Mouse (Mus musculus) limb, embryonic 11.5 days (tissue): ENCODE measurements around the gene Krt8. TPM values are rescaled to one million over a fixed set of nuclear protein-coding genes. Genes with fewer than 3 reads are reported as not detected.
A peak's percentile ranks its signal among the peaks of the same experiment; 100 is the strongest.
"Not testable (repeated sequence)": the region's sequence is repeated elsewhere in the genome, so short reads cannot be mapped to it uniquely, and the experiment has no call there.

Experiments
- ATAC-seq: fragments of 200-750 bp; cut with Nextera tagmentation; 2 replicates; pipeline ENCODE4 v1.8.0; 2017; ENCODE audit warnings: low read depth; ENCODE audit not compliant: insufficient number of reproducible peaks, low FRiP score, low TSS enrichment
- DNase-seq: peaks from one replicate; pipeline ENCODE4 v3.0.0-alpha.2; 2015; ENCODE audit warnings: low spot score
- H3K27ac ChIP-seq: fragments of 300-500 bp; sonication (generic); replicated peaks from 2 replicates; pipeline ENCODE4 v1.5.1; 2014; ENCODE audit warnings: low read depth, mild to moderate bottlenecking, low read length
- H3K27me3 ChIP-seq: fragments of 300-500 bp; sonication (generic); 2 replicates; pipeline ENCODE4 v1.6.1; 2014; ENCODE audit warnings: mild to moderate bottlenecking, low read length, mixed read lengths; ENCODE audit not compliant: control insufficient read depth, insufficient read depth
- H3K36me3 ChIP-seq: fragments of 300-500 bp; sonication (generic); 2 replicates; pipeline ENCODE4 v1.6.1; 2014; ENCODE audit warnings: mild to moderate bottlenecking, low read length, moderate library complexity, mixed read lengths; ENCODE audit not compliant: control insufficient read depth, insufficient read depth
- H3K4me1 ChIP-seq: fragments of 300-500 bp; sonication (generic); 2 replicates; pipeline ENCODE4 v1.6.1; 2014; ENCODE audit warnings: low read length, mixed read lengths; ENCODE audit not compliant: control insufficient read depth, insufficient read depth
- H3K4me2 ChIP-seq: fragments of 300-500 bp; sonication (generic); 2 replicates; pipeline ENCODE4 v1.6.1; 2014; ENCODE audit warnings: low read depth, mild to moderate bottlenecking, moderate library complexity; ENCODE audit not compliant: severe bottlenecking
- H3K4me3 ChIP-seq: fragments of 300-500 bp; sonication (generic); 2 replicates; pipeline ENCODE4 v1.5.1; 2014; ENCODE audit warnings: low read depth, low read length
- H3K9ac ChIP-seq: fragments of 300-500 bp; sonication (generic); 2 replicates; pipeline ENCODE4 v1.6.1; 2014; ENCODE audit warnings: mild to moderate bottlenecking, low read length
- H3K9me3 ChIP-seq: fragments of 300-500 bp; sonication (generic); 2 replicates; pipeline ENCODE4 v1.6.1; 2016; ENCODE audit warnings: low read length; ENCODE audit not compliant: control insufficient read depth
- WGBS: fragments of 180-500 bp; shearing (Covaris S2); extraction: QIAGEN DNeasy Blood & Tissue Kit; methylation state at CpG from one replicate; pipeline ENCODE4 v1.1.7; 2014; 5-methylcytosine and 5-hydroxymethylcytosine counted together
- polyA plus RNA-seq: library from polyadenylated mRNA; unstranded; fragments of >200 nt; fragmentation: Nextera tagmentation; extraction: Ambion mirVana; gene quantifications from 2 replicates; pipeline ENCODE4 v1.2.1, GENCODE M21; 2014

Krt8 gene
- polyA plus RNA-seq, 1 experiment from 2014 or later, result 21.3 TPM

DNA sequence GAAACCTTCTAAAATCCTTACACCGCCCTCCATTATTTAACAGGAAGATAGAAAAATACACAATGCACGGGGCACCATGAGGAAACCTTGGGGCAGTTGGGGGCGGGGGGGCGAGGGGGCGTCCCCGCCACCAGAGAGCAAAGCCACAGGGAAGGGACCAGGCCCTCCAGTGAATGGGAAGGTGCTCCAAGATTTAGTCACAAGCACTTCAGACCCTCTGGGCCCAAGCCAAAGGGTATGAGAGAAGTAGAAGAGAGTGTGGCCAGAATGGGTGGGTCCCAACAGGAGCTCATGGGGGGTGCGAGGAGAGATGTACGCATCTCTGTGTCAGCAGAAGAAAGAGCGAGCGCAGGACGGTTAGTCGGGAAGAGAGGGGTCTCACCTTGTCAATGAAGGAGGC, 766 bp downstream of the Krt8 start:
- Histone ChIP-seq H3K4me2 (peak overlapping the region; percentile 48), H3K4me3 (peak overlapping the region; percentile 27), H3K9ac (no peak overlapping the region), H3K4me1 (peaks cover 16% of the 10 kb centered on the region), H3K9me3 (no peaks in the 10 kb centered on the region), H3K27ac (no peak overlapping the region), H3K27me3 (peaks cover 17% of the 10 kb centered on the region), H3K36me3 (no peaks in the 10 kb centered on the region)
- no peak for ATAC-seq
- 12% methylated on average over 12 of the region's 12 CpGs for WGBS
- no peak for DNase-seq

DNA sequence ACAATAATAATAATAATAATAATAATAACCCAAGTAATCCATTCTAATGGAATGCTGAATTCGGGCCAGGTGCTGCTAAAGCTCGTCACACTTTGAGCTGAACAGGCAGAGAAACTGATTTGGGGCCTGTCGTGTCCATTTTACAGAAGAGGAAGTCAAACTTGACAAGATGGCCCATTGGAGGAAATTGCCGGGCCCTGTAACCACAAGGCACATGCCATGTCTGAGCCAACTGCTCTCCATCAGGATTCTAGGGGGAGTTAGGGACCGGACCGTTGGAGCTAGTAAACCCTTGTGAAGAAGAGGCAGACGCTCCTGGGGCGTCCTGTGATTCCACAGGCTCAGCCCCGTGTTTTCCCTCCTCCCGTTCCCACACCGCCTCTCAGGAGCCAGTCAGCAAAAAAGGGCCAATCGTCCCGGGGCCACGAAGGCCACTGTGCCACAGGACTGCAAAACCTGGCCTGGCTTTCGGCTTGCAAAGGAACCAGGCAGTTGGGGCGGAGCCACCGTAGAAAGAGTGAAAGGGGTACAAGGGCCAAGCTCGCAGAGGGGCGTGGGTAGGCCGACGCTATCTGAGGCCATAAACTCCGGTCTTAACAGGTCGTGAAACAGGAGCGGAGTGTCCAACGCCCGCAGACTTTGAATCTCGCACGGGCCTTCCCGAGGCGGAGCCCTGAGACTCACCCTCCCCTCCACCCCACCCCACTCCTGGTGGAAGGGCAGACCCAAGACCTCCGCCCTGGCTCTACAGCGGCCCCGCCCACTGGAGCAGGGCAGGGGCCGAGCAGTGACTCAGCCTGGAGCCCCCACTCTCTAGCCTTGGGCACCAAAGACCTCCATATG, 1.4 kb downstream of the Krt8 start:
- peak; percentile 82 for ATAC-seq
- Histone ChIP-seq H3K4me2 (peak overlapping the region; percentile 48), H3K27me3 (peaks cover 17% of the 10 kb centered on the region), H3K4me3 (peak overlapping the region; percentile 27), H3K9ac (peak overlapping the region; percentile 24), H3K4me1 (peaks cover 16% of the 10 kb centered on the region), H3K9me3 (no peaks in the 10 kb centered on the region), H3K27ac (no peak overlapping the region), H3K36me3 (no peaks in the 10 kb centered on the region)
- peak; percentile 84 for DNase-seq
- 2% methylated on average over 32 of the region's 34 CpGs for WGBS

DNA sequence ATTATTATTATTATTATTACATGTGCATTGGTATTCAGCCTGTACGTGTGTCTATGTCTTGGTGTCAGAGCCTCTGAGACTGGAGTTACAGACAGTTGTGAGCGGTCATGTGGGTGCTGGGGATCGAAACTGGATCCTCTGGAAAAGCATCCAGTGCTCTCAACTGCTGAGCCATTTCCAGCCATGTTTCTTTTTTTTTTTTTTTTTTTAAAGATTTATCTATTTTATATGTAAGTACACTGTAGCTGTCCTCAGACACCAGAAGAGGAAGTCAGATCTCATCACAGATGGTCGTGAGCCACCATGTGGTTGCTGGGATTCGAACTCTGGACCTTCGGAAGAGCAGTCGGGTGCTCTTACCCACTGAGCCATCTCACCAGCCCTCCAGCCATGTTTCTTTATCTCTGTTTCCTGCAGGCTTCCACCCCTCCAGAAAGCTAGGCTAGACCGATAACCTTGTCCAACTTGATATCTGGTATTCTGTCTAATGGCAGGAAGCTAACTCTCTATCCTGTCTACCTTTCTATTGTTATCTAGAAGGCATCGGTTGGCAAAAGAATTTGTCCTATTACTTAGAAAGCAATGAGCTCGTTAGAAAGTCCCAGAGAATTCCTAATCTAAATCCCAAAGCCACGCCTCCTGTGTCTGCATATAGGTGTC, 4.5 kb downstream of the Krt8 start:
- H3K36me3 ChIP-seq, result no peaks in the 10 kb centered on the region
- WGBS, result 92% methylated on average over 11 of the region's 11 CpGs
- no peak overlapping the region for H3K4me3 ChIP-seq
- ATAC-seq, result no peak
- H3K27me3 ChIP-seq, result peaks cover 10% of the 10 kb centered on the region; the same call in 1 of the 2 replicates
- H3K9ac ChIP-seq, result no peak overlapping the region
- no peak overlapping the region for H3K4me2 ChIP-seq
- no peak overlapping the region for H3K27ac ChIP-seq
- no peak for DNase-seq
- H3K4me1 ChIP-seq, result peaks cover 5% of the 10 kb centered on the region; the same call in 1 of the 2 replicates
- peaks cover 3% of the 10 kb centered on the region; the same call in 1 of the 2 replicates for H3K9me3 ChIP-seq

DNA sequence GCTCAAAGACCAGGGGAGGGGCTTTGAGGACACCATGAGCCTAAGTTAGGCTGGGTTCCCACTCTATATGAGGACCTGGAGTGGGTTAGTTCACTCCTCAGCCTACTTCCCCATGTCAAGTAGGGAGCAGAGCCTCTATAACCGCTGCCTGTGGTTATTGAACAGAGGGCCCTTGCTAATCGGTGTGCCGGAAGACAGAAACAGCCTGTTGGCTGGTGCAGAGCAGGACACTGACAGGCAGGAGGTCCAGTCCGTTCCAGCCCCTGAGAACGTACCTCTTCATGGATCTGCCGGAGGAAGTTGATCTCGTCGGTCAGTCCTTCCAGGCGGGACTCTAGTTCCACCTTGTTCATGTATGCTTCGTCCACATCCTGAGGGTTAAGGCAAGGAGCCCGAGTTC, 5.1 kb downstream of the Krt8 start:
- H3K36me3 ChIP-seq, result no peaks in the 10 kb centered on the region
- H3K27me3 ChIP-seq, result peaks cover 4% of the 10 kb centered on the region; the same call in 1 of the 2 replicates
- no peak overlapping the region for H3K4me3 ChIP-seq
- H3K9ac ChIP-seq, result no peak overlapping the region
- H3K9me3 ChIP-seq, result peaks cover 3% of the 10 kb centered on the region; the same call in 1 of the 2 replicates
- WGBS, result 90% methylated on average over 11 of the region's 11 CpGs
- DNase-seq, result no peak
- no peak for ATAC-seq
- peaks cover 5% of the 10 kb centered on the region; the same call in 1 of the 2 replicates for H3K4me1 ChIP-seq
- no peak overlapping the region for H3K27ac ChIP-seq
- H3K4me2 ChIP-seq, result no peak overlapping the region

DNA sequence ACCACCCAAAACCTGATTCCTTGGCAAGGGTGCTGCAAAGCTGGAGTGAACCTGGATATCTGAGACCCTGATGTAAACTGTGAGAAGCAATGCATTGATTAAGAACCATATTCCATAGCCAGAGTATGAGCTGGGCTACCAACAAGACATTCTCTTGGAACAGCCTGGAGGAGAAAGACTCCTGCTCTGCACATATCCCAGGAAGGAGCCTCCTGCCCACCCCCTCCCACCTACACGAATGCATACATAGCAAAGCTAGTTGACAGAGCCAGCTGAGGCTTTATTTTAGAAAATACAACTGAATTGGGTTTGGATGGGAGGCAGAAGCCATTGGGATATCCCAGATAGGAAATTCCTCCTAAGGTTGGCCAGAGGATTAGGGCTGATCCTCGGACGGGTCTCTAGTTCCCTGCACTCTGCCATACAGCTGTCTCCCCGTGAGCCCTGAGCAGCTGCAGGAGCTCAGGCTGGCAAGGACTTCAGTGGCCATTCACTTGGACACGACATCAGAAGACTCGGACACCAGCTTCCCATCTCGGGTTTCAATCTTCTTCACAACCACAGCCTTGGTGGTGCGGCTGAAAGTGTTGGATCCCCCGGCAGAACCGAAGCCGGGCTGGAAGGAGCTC, 7.7 kb downstream of the Krt8 start:
- not testable (repeated sequence) for DNase-seq, H3K9ac ChIP-seq, H3K4me1 ChIP-seq, H3K4me3 ChIP-seq, H3K27me3 ChIP-seq, ATAC-seq, H3K36me3 ChIP-seq, H3K9me3 ChIP-seq, H3K4me2 ChIP-seq, H3K27ac ChIP-seq
- 84% methylated on average over 11 of the region's 11 CpGs for WGBS

- no peak for DNase-seq
- H3K9me3 ChIP-seq, result peaks cover 3% of the 10 kb centered on the region; the same call in 1 of the 2 replicates
- no peak overlapping the region for H3K9ac ChIP-seq
- H3K4me1 ChIP-seq, result no peaks in the 10 kb centered on the region
- no peak overlapping the region for H3K4me2 ChIP-seq
- no peaks in the 10 kb centered on the region for H3K36me3 ChIP-seq
- H3K4me3 ChIP-seq, result no peak overlapping the region
- no peaks in the 10 kb centered on the region for H3K27me3 ChIP-seq
- ATAC-seq, result no peak
- WGBS, result 84% methylated on average over 4 of the region's 4 CpGs
- no peak overlapping the region for H3K27ac ChIP-seq
Measured at GRCm38 (mm10) chr15:101995484-101996236, 8.6 kb downstream of the Krt8 start.

DNA sequence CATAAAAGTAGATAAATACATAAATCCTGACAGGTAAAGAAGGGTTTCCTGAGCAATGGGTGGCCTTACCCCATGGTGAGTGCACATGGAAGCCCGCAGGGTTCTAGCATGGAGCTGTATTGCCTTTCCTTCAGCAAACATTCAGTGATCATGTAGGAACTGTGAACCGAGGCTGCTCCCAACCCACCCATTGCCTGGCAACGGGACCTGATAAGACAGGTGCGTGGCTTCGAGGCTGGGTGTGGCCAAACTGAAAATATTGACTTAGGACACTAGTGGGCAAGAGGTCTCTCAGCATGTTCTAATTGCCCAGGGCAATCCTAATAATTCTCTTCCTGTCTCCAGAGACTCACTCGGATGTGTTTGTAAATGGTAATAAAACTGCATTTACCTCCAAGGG, 9.9 kb downstream of the Krt8 start:
- Histone ChIP-seq H3K9me3 (peaks cover 3% of the 10 kb centered on the region; the same call in 1 of the 2 replicates), H3K36me3 (no peaks in the 10 kb centered on the region), H3K9ac (no peak overlapping the region), H3K27me3 (no peaks in the 10 kb centered on the region), H3K27ac (no peak overlapping the region), H3K4me1 (no peaks in the 10 kb centered on the region), H3K4me3 (no peak overlapping the region), H3K4me2 (no peak overlapping the region)
- 94% methylated on average over 6 of the region's 6 CpGs for WGBS
- no peak for DNase-seq
- no peak for ATAC-seq

DNA sequence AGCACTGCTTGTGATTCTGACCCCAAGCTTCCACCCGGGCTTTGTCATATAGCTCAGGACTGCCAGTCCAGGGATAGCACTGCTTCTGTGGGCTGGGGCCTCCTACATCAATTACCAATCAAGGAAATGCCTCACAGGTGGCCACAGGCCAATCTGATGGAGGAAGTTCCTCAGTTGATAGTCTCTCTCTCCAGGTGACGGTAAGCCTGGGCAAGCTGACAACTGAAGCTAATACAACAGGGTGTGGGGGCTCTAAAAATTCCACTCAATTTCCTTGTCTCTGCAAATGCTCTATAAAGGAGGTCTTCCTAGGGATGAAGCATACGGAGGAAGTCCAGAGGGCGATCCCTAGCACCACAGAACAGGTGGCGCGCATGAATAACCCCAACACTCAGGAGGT, 13.3 kb downstream of the Krt8 start:
- H3K27me3 ChIP-seq, result no peaks in the 10 kb centered on the region
- no peaks in the 10 kb centered on the region for H3K36me3 ChIP-seq
- no peak overlapping the region for H3K4me3 ChIP-seq
- no peak overlapping the region for H3K4me2 ChIP-seq
- H3K4me1 ChIP-seq, result no peaks in the 10 kb centered on the region
- H3K27ac ChIP-seq, result no peak overlapping the region
- no peak overlapping the region for H3K9ac ChIP-seq
- DNase-seq (no peak), ATAC-seq (no peak)
- peaks cover 3% of the 10 kb centered on the region; the same call in 1 of the 2 replicates for H3K9me3 ChIP-seq
- WGBS, result 85% methylated on average over 6 of the region's 6 CpGs
